Mouse (Mus musculus): ENCODE data around the gene Olfr95. TPM values are rescaled to one million over a fixed set of nuclear protein-coding genes. Genes with fewer than 3 reads are reported as not detected.
"Not testable (repeated sequence)": the region's sequence is repeated elsewhere in the genome, so short reads cannot be mapped to it uniquely, and the experiment has no call there.

The Olfr95 gene
- not detected in 2 replicates for polyA plus RNA-seq (2016; fragmentation: Nextera tagmentation; extraction: Ambion mirVana)

DNA sequence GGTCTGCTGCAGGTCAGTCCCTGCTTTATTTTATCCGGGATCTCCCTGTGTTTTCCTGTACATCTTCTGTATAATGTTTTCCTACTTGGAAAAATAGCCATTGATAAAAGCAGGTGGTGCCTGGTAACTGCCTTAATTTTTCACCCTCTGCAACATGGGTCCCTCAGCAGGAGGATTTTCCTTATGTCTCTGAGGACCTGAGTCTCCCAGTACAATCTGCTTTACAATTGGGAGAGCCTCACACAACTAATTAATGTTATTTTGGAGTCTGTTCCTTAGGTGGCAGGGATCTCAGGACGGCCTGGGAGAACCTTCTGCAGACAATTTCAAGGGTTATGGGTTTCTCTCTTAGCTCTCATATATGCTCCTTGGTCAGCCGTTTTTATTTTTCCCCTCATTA lies at the start of gene Olfr95:
TSS of gene Olfr95 (minus strand) at position 101 of the 400 bp plus-strand sequence.
- 80% methylated on average over 3 of the region's 3 CpGs for WGBS

DNA sequence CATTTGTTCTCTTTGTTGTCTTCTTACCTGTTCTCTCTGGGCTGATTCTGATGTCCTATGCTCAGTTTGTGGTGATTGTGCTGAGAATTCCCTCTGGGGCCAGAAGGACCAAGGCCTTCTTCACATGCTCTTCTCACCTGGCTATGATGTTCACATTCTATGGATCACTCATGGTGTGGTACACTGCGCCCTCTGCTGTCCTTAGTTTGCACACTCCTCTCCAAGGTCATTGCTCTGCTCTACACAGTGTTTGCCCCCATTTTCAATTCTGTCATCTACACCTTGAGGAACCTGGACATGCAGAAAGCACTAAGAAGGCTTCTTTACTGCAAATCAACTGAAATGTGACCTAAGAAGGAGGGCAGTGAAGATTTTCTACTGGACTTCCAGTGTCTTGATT lies 37.6 kb upstream of the Olfr95 start:
- H3K27me3 ChIP-seq (replicated peaks; ENCODE audit: low read depth, poor library complexity, severe bottlenecking), result no peaks in the 10 kb centered on the region

More for the DNA sequence above, at the start of gene Olfr95:
- DNase-seq (ENCODE audit: low spot score), result no peak
- no peaks in the 10 kb centered on the region for H3K36me3 ChIP-seq (replicated peaks)
- H3K27me3 ChIP-seq (replicated peaks; ENCODE audit: low read depth, poor library complexity, severe bottlenecking), result peaks cover 30% of the 10 kb centered on the region
- H3K27ac ChIP-seq (replicated peaks), result no peak within 1 kb of the TSS
- H3K4me1 ChIP-seq, result peaks cover 5% of the 10 kb centered on the region; the same call in 1 of the 2 replicates
- H3K4me3 ChIP-seq, result no peak within 1 kb of the TSS
- H3K9me3 ChIP-seq, result peaks cover 4% of the 10 kb centered on the region; the same call in 1 of the 2 replicates

DNA sequence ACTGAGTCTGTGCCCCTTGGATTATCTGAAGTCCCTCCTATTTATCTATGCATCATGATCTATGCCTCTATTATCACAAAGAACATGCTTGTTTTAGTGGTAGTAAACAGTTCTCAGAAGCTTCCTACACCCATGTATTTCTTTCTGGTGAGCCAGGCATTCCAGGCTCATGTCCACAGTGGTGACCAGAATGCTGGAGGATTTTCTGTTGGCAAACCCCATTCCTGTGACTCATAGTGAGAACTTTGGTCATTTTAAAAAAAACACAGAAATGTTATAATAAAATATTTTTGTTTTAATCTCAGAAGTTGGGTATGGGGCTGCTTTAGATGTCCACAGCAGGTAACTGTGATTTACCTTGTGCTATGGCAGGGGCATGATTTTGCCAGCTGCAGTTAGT lies 36.5 kb upstream of the Olfr95 start:
- H3K27ac ChIP-seq (replicated peaks), result no peak overlapping the region
- no peak for DNase-seq (ENCODE audit: low spot score)
- H3K27me3 ChIP-seq (replicated peaks; ENCODE audit: low read depth, poor library complexity, severe bottlenecking), result no peaks in the 10 kb centered on the region
- H3K9me3 ChIP-seq, result no peaks in the 10 kb centered on the region
- no peak overlapping the region for H3K4me3 ChIP-seq
- H3K4me1 ChIP-seq, result no peaks in the 10 kb centered on the region
- no peaks in the 10 kb centered on the region for H3K36me3 ChIP-seq (replicated peaks)

More for the DNA sequence above, 37.6 kb upstream of the Olfr95 start:
- H3K4me1 ChIP-seq, result no peaks in the 10 kb centered on the region
- no peaks in the 10 kb centered on the region for H3K9me3 ChIP-seq
- no peaks in the 10 kb centered on the region for H3K36me3 ChIP-seq (replicated peaks)
- H3K4me3 ChIP-seq, result no peak overlapping the region
- WGBS, result 8% methylated on average over 1 of the region's 1 CpGs
- DNase-seq (ENCODE audit: low spot score), result peak; percentile 8
- no peak overlapping the region for H3K27ac ChIP-seq (replicated peaks)

DNA sequence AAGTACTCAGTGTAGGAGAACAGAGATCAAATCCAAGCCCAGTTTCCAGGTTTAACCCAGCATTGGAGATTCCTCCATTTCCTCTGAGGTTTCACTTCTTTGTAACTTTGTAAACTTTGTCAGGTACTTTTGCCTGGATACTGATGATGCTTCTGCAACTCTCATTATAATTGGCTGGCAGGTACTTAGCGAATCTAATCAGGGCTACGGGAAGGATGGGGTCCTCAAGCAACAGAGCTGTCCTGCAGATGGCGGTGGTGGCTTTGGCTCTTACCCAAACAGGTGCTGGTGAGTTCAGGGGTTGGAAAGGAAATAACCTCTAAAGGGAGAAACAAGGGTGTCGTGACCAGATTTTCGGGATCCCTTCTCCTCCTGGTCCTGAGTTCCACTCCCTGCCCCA lies 33.8 kb upstream of the Olfr95 start:
- Histone ChIP-seq H3K9me3 (no peaks in the 10 kb centered on the region), H3K27me3 (replicated peaks; ENCODE audit: low read depth, poor library complexity, severe bottlenecking) (no peaks in the 10 kb centered on the region), H3K27ac (replicated peaks) (no peak overlapping the region), H3K36me3 (replicated peaks) (no peaks in the 10 kb centered on the region), H3K4me3 (no peak overlapping the region), H3K4me1 (no peaks in the 10 kb centered on the region)
- 27% methylated on average over 5 of the region's 5 CpGs for whole genome bisulfite sequencing
- DNase-seq (ENCODE audit: low spot score), result peak; percentile 10

DNA sequence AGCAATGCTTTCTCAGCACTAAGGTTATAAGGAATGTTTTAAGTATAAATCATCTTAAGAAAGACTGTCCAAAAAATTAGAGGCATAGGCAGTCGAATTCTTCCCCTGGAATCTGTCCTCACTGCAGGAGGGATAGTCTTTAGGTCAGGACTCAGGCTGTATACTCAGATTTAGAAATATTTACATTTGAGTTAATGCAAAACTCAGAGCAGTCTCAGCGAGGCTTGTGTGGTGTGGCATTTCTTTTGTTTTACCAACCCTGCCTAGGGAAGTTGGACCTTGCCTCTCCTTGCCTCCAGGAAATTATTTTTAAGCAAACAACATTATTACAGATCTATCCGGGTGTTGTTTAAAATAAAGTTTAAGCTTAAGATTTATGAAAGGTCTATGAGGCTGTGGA lies 29.3 kb upstream of the Olfr95 start:
- Histone ChIP-seq H3K27ac (replicated peaks) (no peak overlapping the region), H3K27me3 (replicated peaks; ENCODE audit: low read depth, poor library complexity, severe bottlenecking) (no peaks in the 10 kb centered on the region), H3K4me1 (no peaks in the 10 kb centered on the region), H3K4me3 (no peak overlapping the region), H3K9me3 (0 out of 2 replicates have a peak, but pooled peaks cover 5% of the 10 kb centered on the region), H3K36me3 (replicated peaks) (no peaks in the 10 kb centered on the region)
- no peak for DNase-seq (ENCODE audit: low spot score)
- WGBS, result 61% methylated on average over 3 of the region's 3 CpGs

DNA sequence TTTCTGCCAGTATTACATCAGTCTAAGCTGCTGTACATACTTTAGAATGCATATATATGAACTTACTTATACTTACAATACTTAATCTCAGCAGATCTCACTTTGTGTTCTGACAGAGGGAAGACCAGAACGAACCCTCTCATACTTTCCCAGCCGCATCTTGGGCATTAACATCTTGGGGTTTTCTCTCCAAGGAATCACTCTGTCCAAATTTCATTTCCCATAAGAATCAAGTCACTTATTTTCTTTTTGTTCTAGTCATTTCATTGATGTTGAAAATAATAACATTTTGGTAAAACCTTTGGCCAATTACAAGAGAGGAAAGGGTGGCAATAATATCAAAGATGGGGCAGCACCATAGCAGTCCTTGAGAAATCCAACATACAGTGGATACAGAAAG lies 24.3 kb upstream of the Olfr95 start, which contains the start of gene Olfr97:
TSS of gene Olfr97 (minus strand) at position 101 of the 400 bp plus-strand sequence.
- not testable (repeated sequence) for H3K27me3 ChIP-seq (replicated peaks; ENCODE audit: low read depth, poor library complexity, severe bottlenecking); H3K36me3 ChIP-seq (replicated peaks); DNase-seq (ENCODE audit: low spot score); H3K4me3 ChIP-seq; H3K4me1 ChIP-seq; H3K27ac ChIP-seq (replicated peaks); H3K9me3 ChIP-seq
- 94% methylated on average over 2 of the region's 2 CpGs for WGBS

DNA sequence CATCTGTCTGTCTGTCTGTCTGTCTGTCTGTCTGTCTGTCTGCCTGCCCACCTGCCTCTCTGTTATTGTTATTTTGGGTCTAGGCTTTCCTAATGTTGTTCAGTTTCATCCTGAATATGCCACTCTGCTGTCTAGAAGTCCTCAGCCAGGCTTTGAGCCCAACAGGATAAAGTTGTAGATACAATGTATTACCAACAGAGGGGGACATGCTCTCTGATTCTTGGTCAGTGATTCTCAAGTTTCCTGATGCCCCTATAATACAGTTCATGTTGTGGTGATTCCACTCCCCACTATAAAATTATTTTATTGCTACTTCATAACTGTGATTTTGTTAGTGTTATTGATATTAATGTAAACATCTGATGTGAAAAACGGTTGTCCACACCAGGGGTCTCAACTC lies 9.0 kb upstream of the Olfr95 start:
- Histone ChIP-seq H3K4me3 (no peak overlapping the region), H3K36me3 (replicated peaks) (no peaks in the 10 kb centered on the region), H3K9me3 (peaks cover 4% of the 10 kb centered on the region; the same call in 1 of the 2 replicates), H3K4me1 (no peaks in the 10 kb centered on the region), H3K27me3 (replicated peaks; ENCODE audit: low read depth, poor library complexity, severe bottlenecking) (no peaks in the 10 kb centered on the region), H3K27ac (replicated peaks) (no peak overlapping the region)
- 21% methylated on average over 1 of the region's 1 CpGs for WGBS
- no peak for DNase-seq (ENCODE audit: low spot score)

GRCm38 (mm10) chr17:37219846-37220245 lies 6.9 kb upstream of the Olfr95 start, which contains the start of gene Olfr96:
TSS of gene Olfr96 (plus strand) at chr17:37220146.
- Histone ChIP-seq H3K4me3 (no peak within 1 kb of the TSS), H3K4me1 (no peaks in the 10 kb centered on the region), H3K9me3 (peaks cover 4% of the 10 kb centered on the region; the same call in 1 of the 2 replicates), H3K27ac (replicated peaks) (no peak within 1 kb of the TSS), H3K36me3 (replicated peaks) (no peaks in the 10 kb centered on the region), H3K27me3 (replicated peaks; ENCODE audit: low read depth, poor library complexity, severe bottlenecking) (no peaks in the 10 kb centered on the region)
- 77% methylated on average over 4 of the region's 4 CpGs for WGBS
- no peak for DNase-seq (ENCODE audit: low spot score)

DNA sequence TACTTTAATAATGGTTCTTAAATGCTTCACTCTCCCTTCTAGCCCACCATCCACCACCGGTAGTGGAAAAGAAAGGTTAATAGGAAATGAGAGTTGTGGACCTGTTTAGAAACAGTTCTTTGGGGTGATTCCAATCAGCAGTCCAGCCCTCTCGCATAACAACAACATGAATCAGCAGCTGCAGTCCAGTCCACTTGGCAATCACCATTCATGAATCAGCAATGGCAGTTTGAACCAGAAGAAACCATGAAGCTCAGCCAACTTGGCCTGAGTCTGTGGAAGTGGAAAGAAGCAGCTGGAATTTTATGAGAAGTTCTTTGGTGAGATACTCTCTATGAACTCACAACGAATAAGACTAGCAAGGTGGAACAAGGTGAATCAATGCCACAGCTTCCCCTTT lies 5.6 kb upstream of the Olfr95 start:
- H3K9me3 ChIP-seq, result peaks cover 4% of the 10 kb centered on the region; the same call in 1 of the 2 replicates
- H3K4me1 ChIP-seq, result no peaks in the 10 kb centered on the region
- H3K36me3 ChIP-seq (replicated peaks), result no peaks in the 10 kb centered on the region
- no peak overlapping the region for H3K4me3 ChIP-seq
- WGBS, result 88% methylated on average over 3 of the region's 3 CpGs
- no peak overlapping the region for H3K27ac ChIP-seq (replicated peaks)
- no peak for DNase-seq (ENCODE audit: low spot score)
- H3K27me3 ChIP-seq (replicated peaks; ENCODE audit: low read depth, poor library complexity, severe bottlenecking), result no peaks in the 10 kb centered on the region

DNA sequence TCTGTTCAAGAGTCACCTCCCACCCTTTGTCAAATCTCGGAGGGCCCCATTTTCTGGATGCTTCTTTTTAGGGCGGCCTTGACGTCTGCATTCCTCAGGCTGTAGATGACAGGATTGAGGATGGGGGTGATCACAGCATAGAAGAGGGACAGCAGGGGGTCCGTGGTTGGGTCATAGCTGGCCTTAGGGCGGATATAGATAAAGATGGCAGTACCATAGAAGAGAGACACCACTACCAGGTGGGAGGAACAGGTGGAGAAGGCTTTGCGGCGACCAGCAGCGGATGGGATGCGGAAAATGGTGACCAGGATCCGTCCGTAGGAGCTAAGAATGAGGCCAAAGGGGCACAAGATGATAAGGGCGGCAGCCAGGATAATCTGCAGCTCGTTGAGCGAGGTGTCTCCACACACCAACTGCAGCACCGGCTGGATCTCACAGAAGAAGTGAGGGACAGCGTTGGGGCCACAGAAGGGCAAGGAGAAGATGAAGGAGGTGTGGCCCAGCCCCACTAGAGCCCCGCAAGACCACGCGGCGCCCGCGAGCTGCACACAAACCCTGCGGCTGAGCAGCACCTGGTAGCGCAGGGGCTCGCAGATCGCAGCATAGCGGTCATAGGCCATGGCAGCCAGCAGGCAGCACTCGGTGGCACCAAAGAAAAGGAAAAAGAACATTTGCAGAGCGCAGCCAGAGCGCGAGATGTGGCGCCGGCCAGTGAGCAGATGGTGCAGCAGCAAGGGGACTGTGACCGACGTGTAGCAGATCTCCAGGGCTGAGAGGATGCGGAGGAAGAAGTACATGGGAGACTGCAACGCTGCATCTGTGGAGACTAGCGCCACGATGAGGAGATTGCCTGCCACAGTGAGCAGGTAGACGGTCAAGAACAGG lies 1.8 kb downstream of the Olfr95 start:
- 18% methylated on average over 40 of the region's 40 CpGs for WGBS
- Histone ChIP-seq H3K4me1 (peaks cover 5% of the 10 kb centered on the region; the same call in 1 of the 2 replicates), H3K27me3 (replicated peaks; ENCODE audit: low read depth, poor library complexity, severe bottlenecking) (peaks cover 30% of the 10 kb centered on the region), H3K36me3 (replicated peaks) (no peaks in the 10 kb centered on the region), H3K9me3 (no peaks in the 10 kb centered on the region), H3K4me3 (peak overlapping the region; percentile 50), H3K27ac (replicated peaks) (no peak overlapping the region)
- peak; percentile 25 for DNase-seq (ENCODE audit: low spot score)

GRCm38 (mm10) chr17:37203917-37204236 lies 9.0 kb downstream of the Olfr95 start:
- Histone ChIP-seq H3K4me1 (no peaks in the 10 kb centered on the region), H3K9me3 (no peaks in the 10 kb centered on the region), H3K36me3 (replicated peaks) (no peaks in the 10 kb centered on the region), H3K4me3 (no peak overlapping the region), H3K27ac (replicated peaks) (no peak overlapping the region), H3K27me3 (replicated peaks; ENCODE audit: low read depth, poor library complexity, severe bottlenecking) (peaks cover 6% of the 10 kb centered on the region)
- no peak for DNase-seq (ENCODE audit: low spot score)
- 26% methylated on average over 3 of the region's 3 CpGs for WGBS

GRCm38 (mm10) chr17:37203206-37203916 lies 9.6 kb downstream of the Olfr95 start:
- Histone ChIP-seq H3K27me3 (replicated peaks; ENCODE audit: low read depth, poor library complexity, severe bottlenecking) (peaks cover 11% of the 10 kb centered on the region), H3K36me3 (replicated peaks) (no peaks in the 10 kb centered on the region), H3K4me3 (no peak overlapping the region), H3K27ac (replicated peaks) (no peak overlapping the region), H3K4me1 (no peaks in the 10 kb centered on the region), H3K9me3 (no peaks in the 10 kb centered on the region)
- under 1% methylated on average over 4 of the region's 4 CpGs for WGBS
- peak; percentile 76 for DNase-seq (ENCODE audit: low spot score)

Measured in embryonic facial prominence, embryonic 10.5 days (tissue).